Mouse (Mus musculus) left cerebral cortex, postnatal 4 days (tissue): ENCODE results near the gene Aif1l. TPM values are rescaled to one million over a fixed set of nuclear protein-coding genes. Genes with fewer than 3 reads are reported as not detected.
"Not testable (repeated sequence)": the region's sequence is repeated elsewhere in the genome, so short reads cannot be mapped to it uniquely, and the experiment has no call there.

Experiments used
- DNase-seq: peaks from one replicate; pipeline ENCODE4 v3.0.0-alpha.2; 2022
- intact Hi-C: fragments of 180-260 bp; cut with DNase I; formaldehyde crosslinking; loops from one replicate; pipeline ENCODE4 v1.15.1; 2025
- total RNA-seq, 2 experiments: library from RNA; stranded (reverse); gene quantifications; 2 replicates each; pipeline ENCODE4 v1.2.3; 2021

Aif1l gene
- total RNA-seq, result 10 to 100 TPM; 10.5 to 14.1 TPM

- intact Hi-C loops, result no loop called here
- DNase-seq, result peak; percentile 76
Observed at GRCm38 (mm10) chr2:31950058-31950871, at the start of gene Aif1l. Aif1l (plus strand) TSS chr2:31950139.

GRCm38 (mm10) chr2:31900932-31901331 lies 49.0 kb upstream of the Aif1l start:
- intact Hi-C loops, result no loop called here
- no peak for DNase-seq

- no peak for DNase-seq
- intact Hi-C loops, result no loop called here
Observed at GRCm38 (mm10) chr2:31901659-31902362, 48.1 kb upstream of the Aif1l start.

- DNase-seq, result no peak
- intact Hi-C loops, result no loop called here
Observed at GRCm38 (mm10) chr2:31904089-31904488, 45.9 kb upstream of the Aif1l start.

GRCm38 (mm10) chr2:31904622-31905021 lies 45.3 kb upstream of the Aif1l start:
- intact Hi-C loops, result no loop called here
- no peak for DNase-seq

GRCm38 (mm10) chr2:31905682-31906081 lies 44.3 kb upstream of the Aif1l start:
- DNase-seq, result no peak
- intact Hi-C loops, result no loop called here

GRCm38 (mm10) chr2:31906407-31906806 lies 43.5 kb upstream of the Aif1l start:
- DNase-seq, result peak; percentile 28
- intact Hi-C loops, result no loop called here

GRCm38 (mm10) chr2:31912575-31912974 lies 37.4 kb upstream of the Aif1l start:
- peak; percentile 50 for DNase-seq

GRCm38 (mm10) chr2:31914213-31914612 lies 35.7 kb upstream of the Aif1l start:
- not testable (repeated sequence) for DNase-seq
- intact Hi-C loops, result loop anchor here (5.0 to 10.0 kb wide), 3 partner anchors 102 to 429 kb away; partner anchors contain the start of genes Abl1 and Qrfp

More at GRCm38 (mm10) chr2:31912575-31912974, 37.4 kb upstream of the Aif1l start:
- intact Hi-C loops, result loop anchor here (5.0 to 10.0 kb wide), 3 partner anchors 100 to 428 kb away; partner anchors contain the start of genes Abl1 and Qrfp

GRCm38 (mm10) chr2:31915112-31915511 lies 34.8 kb upstream of the Aif1l start:
- peak; percentile 87 for DNase-seq
- intact Hi-C loops, result loop anchor here (5.0 to 10.0 kb wide), 2 partner anchors 128 to 430 kb away; no protein-coding TSS in a partner anchor

- intact Hi-C loops, result loop anchor here (5.0 to 10.0 kb wide), 2 partner anchors 130 to 433 kb away; no protein-coding TSS in a partner anchor
- peak; percentile 42 for DNase-seq
Observed at GRCm38 (mm10) chr2:31917636-31918035, 32.3 kb upstream of the Aif1l start.

GRCm38 (mm10) chr2:31923645-31924044 lies 26.3 kb upstream of the Aif1l start:
- intact Hi-C loops, result no loop called here
- DNase-seq, result no peak

- DNase-seq, result no peak
- intact Hi-C loops, result no loop called here
Observed at GRCm38 (mm10) chr2:31924811-31925210, 25.1 kb upstream of the Aif1l start.

GRCm38 (mm10) chr2:31925936-31926335 lies 24.0 kb upstream of the Aif1l start:
- intact Hi-C loops, result no loop called here
- DNase-seq, result no peak

GRCm38 (mm10) chr2:31929664-31930063 lies 20.3 kb upstream of the Aif1l start:
- no peak for DNase-seq
- intact Hi-C loops, result no loop called here

- intact Hi-C loops, result no loop called here
- no peak for DNase-seq
Observed at GRCm38 (mm10) chr2:31934551-31934950, 15.4 kb upstream of the Aif1l start.

- no peak for DNase-seq
- intact Hi-C loops, result no loop called here
Observed at GRCm38 (mm10) chr2:31935054-31935453, 14.9 kb upstream of the Aif1l start.

- DNase-seq, result peak; percentile 35
- intact Hi-C loops, result no loop called here
Observed at GRCm38 (mm10) chr2:31938298-31938697, 11.6 kb upstream of the Aif1l start.

GRCm38 (mm10) chr2:31943011-31943410 lies 6.9 kb upstream of the Aif1l start:
- no peak for DNase-seq
- intact Hi-C loops, result no loop called here

GRCm38 (mm10) chr2:31945580-31945979 lies 4.4 kb upstream of the Aif1l start:
- intact Hi-C loops, result no loop called here
- no peak for DNase-seq

GRCm38 (mm10) chr2:31948392-31948791 lies 1.5 kb upstream of the Aif1l start:
- no peak for DNase-seq
- intact Hi-C loops, result no loop called here

GRCm38 (mm10) chr2:31948801-31949200 lies 1.1 kb upstream of the Aif1l start:
- intact Hi-C loops, result no loop called here

More at GRCm38 (mm10) chr2:31948801-31949200, 1.1 kb upstream of the Aif1l start:
- DNase-seq, result no peak
